Mouse (Mus musculus) ES-Bruce4 (cell line): ENCODE data around the gene Gpank1. TPM values are rescaled to one million over a fixed set of nuclear protein-coding genes. Genes with fewer than 3 reads are reported as not detected.

Experiments used
- H3K27ac ChIP-seq: 2 replicates; pipeline ENCODE4 v1.5.1; 2012; ENCODE audit warnings: low read length, inconsistent platforms; ENCODE audit not compliant: insufficient read depth
- H3K27me3 ChIP-seq: 2 replicates; pipeline ENCODE4 v1.6.1; 2012; ENCODE audit warnings: mild to moderate bottlenecking, low read length, inconsistent platforms; ENCODE audit not compliant: control insufficient read depth, poor library complexity, insufficient read depth, severe bottlenecking
- H3K36me3 ChIP-seq: 2 replicates; pipeline ENCODE4 v1.6.1; 2012; ENCODE audit warnings: inconsistent platforms, mild to moderate bottlenecking, low read length, moderate library complexity; ENCODE audit not compliant: control insufficient read depth, poor library complexity, insufficient read depth, severe bottlenecking
- H3K4me1 ChIP-seq: one replicate; pipeline ENCODE4 v1.8.1; 2011; ENCODE audit warnings: low read length; ENCODE audit not compliant: control insufficient read depth, insufficient read depth
- H3K4me3 ChIP-seq: 2 replicates; pipeline ENCODE4 v1.5.1; 2011; ENCODE audit warnings: low read depth, mild to moderate bottlenecking, low read length
- H3K9ac ChIP-seq: 2 replicates; pipeline ENCODE4 v1.6.1; 2012; ENCODE audit warnings: low read depth, mild to moderate bottlenecking, inconsistent platforms; ENCODE audit not compliant: poor library complexity, severe bottlenecking
- H3K9me3 ChIP-seq: replicated peaks from 2 replicates; pipeline ENCODE4 v1.6.1; 2012; ENCODE audit warnings: mild to moderate bottlenecking, low read length, inconsistent platforms; ENCODE audit not compliant: control insufficient read depth, poor library complexity, insufficient read depth, severe bottlenecking
- CTCF ChIP-seq: IDR thresholded peaks from one replicate; pipeline ENCODE4 v1.8.1; 2011; ENCODE audit warnings: low read depth, low read length
- EP300 ChIP-seq: IDR thresholded peaks from 2 replicates; pipeline ENCODE4 v1.6.1; 2011; ENCODE audit warnings: low read depth, low read length; ENCODE audit not compliant: insufficient read depth
- POLR2A ChIP-seq: IDR thresholded peaks from one replicate; pipeline ENCODE4 v1.8.1; 2011; ENCODE audit warnings: low read length; ENCODE audit not compliant: insufficient read depth
- polyA plus RNA-seq: library from polyadenylated mRNA; stranded (reverse); fragments of >200 nt; gene quantifications from 2 replicates; pipeline ENCODE4 v1.2.4, GENCODE M21; 2011; ENCODE audit warnings: low read depth; ENCODE audit not compliant: missing spikeins, insufficient read depth, insufficient read length

Gene Gpank1
- polyA plus RNA-seq, 1 experiment = 19.1 TPM

DNA sequence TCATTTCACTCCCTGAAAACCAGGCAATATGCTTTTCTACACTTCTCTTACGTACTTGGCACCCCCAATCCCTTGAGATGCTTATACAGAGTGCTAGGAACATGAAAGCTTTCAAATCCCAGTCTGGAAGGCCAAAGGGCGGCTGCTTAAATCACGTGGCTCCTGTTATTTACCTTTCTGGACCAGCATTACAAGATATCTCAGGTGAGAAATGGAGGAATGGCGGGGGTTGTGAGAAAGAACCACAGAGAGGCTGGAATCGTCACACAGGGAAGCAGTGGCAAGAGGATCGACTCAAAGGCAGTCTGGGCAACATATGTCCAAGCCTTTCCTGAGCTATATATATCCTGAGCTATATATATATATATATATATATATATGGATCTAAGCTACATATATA lies 4.3 kb downstream of the Gpank1 start:
- no peak overlapping the region for H3K27ac ChIP-seq
- no peaks in the 10 kb centered on the region for H3K9me3 ChIP-seq
- no peaks in the 10 kb centered on the region for H3K27me3 ChIP-seq
- peaks cover 8% of the 10 kb centered on the region for H3K36me3 ChIP-seq
- H3K4me3 ChIP-seq = no peak overlapping the region
- TF ChIP-seq EP300 (no peak), CTCF (no peak), POLR2A (no peak)
- H3K4me1 ChIP-seq = no peaks in the 10 kb centered on the region
- H3K9ac ChIP-seq = peak overlapping the region; percentile 75

DNA sequence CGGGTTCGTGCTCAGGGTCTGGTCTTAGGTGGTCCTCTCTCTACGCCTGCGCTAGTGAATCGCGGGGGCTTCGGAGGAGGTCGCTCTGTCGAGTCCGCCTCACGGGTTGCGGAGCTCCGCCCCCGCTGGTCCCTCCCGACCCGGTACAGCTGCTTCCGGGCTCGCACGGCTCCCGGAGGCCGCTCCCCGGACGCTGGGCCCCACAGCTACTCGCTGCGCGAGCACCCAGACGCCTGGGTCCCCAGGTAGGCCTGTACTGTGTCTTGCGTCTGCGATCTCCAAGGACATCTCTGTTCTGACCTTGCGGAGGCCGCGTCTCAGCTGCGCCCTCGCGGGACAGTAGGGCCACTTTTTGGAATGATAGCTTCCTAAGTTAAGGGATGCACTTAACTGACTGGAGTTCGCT lies 5.0 kb downstream of the Gpank1 start, which contains the start of gene D17H6S53E:
Gene D17H6S53E (plus strand): TSS at position 168 of the 406 bp plus-strand sequence.
- Histone ChIP-seq H3K9me3 (no peaks in the 10 kb centered on the region), H3K36me3 (peaks cover 8% of the 10 kb centered on the region), H3K9ac (peak within 1 kb of the TSS; percentile 75), H3K27ac (no peak within 1 kb of the TSS), H3K4me3 (peak within 1 kb of the TSS; percentile 45), H3K27me3 (no peaks in the 10 kb centered on the region), H3K4me1 (no peaks in the 10 kb centered on the region)
- no peak for TF ChIP-seq POLR2A
- no peak for TF ChIP-seq EP300
- no peak for TF ChIP-seq CTCF

DNA sequence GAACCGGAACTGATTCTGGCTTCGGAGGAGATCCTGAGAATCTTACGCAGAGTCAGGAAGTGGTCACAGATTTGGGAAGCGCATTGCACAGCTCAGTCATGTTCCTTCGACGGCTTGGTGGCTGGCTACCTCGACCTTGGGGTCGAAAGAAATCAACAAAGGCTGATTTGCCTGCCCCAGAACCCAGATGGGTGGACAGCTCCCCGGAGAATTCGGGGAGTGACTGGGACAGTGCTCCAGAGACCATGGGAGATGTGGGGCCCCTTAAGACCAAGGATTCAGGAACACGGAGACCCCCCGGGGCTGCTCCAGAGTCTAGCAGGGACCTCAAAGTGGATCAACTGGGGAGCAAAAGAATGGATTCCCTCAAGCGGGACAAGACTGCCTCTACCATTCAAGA lies 5.8 kb downstream of the Gpank1 start:
- no peak overlapping the region for H3K4me3 ChIP-seq
- no peaks in the 10 kb centered on the region for H3K27me3 ChIP-seq
- H3K27ac ChIP-seq = no peak overlapping the region
- no peak overlapping the region for H3K9ac ChIP-seq
- TF ChIP-seq CTCF = no peak
- no peak for TF ChIP-seq EP300
- no peak for TF ChIP-seq POLR2A
- no peaks in the 10 kb centered on the region for H3K9me3 ChIP-seq
- H3K36me3 ChIP-seq = peaks cover 8% of the 10 kb centered on the region
- H3K4me1 ChIP-seq = no peaks in the 10 kb centered on the region

DNA sequence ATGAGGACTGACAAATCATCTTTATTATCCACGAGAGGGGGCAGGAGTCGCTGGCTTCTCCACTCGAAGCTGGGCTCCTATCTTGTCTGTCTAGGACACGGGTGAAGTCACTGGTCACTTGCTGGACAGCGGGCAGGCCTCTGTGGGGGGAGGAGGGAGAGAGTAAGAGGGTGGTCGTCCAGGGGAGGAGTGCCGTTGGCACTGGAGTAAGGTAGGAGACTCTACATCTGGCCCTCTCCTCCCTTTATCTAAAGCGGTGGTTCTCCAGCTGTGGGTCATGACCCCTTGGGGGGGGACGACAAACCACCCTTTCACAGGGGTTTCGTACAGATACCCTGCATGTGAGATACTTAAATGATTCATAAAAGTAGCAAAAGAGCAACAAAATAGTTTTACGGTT lies 7.7 kb downstream of the Gpank1 start:
- Histone ChIP-seq H3K27me3 (no peaks in the 10 kb centered on the region), H3K27ac (no peak overlapping the region), H3K4me1 (no peaks in the 10 kb centered on the region), H3K9me3 (no peaks in the 10 kb centered on the region), H3K4me3 (no peak overlapping the region), H3K9ac (no peak overlapping the region), H3K36me3 (peaks cover 3% of the 10 kb centered on the region)
- TF ChIP-seq CTCF (no peak), POLR2A (no peak), EP300 (no peak)

- Histone ChIP-seq H3K4me3 (no peak overlapping the region), H3K27ac (no peak overlapping the region), H3K9me3 (no peaks in the 10 kb centered on the region), H3K36me3 (no peaks in the 10 kb centered on the region), H3K27me3 (no peaks in the 10 kb centered on the region), H3K4me1 (no peaks in the 10 kb centered on the region), H3K9ac (no peak overlapping the region)
- no peak for TF ChIP-seq EP300
- no peak for TF ChIP-seq CTCF
- no peak for TF ChIP-seq POLR2A
Observed at GRCm38 (mm10) chr17:35131038-35131437, 9.8 kb downstream of the Gpank1 start.

GRCm38 (mm10) chr17:35131500-35132173 lies 10.4 kb downstream of the Gpank1 start, which contains the start of gene Apom:
TSS of gene Apom (minus strand) at chr17:35132050.
- H3K36me3 ChIP-seq = no peaks in the 10 kb centered on the region
- H3K4me3 ChIP-seq = no peak within 1 kb of the TSS
- H3K9me3 ChIP-seq = no peaks in the 10 kb centered on the region
- peaks cover under 1% of the 10 kb centered on the region for H3K4me1 ChIP-seq
- no peak within 1 kb of the TSS for H3K9ac ChIP-seq
- no peak within 1 kb of the TSS for H3K27ac ChIP-seq
- TF ChIP-seq CTCF (no peak), POLR2A (no peak), EP300 (no peak)
- H3K27me3 ChIP-seq = no peaks in the 10 kb centered on the region
